Mouse (Mus musculus): ENCODE results near the gene Srpk3. TPM values are rescaled to one million over a fixed set of nuclear protein-coding genes. Genes with fewer than 3 reads are reported as not detected.
"Not testable (repeated sequence)": the region's sequence is repeated elsewhere in the genome, so short reads cannot be mapped to it uniquely, and the experiment has no call there.

Srpk3 gene
- polyA plus RNA-seq (2012; rRNA removed): 4.9 and 5.4 TPM in 2 replicates

- 16% methylated on average over 9 of the region's 9 CpGs for WGBS
- H3K4me3 ChIP-seq (ENCODE audit: control insufficient read depth, insufficient read depth, low read length): no peak within 1 kb of the TSS
- no peaks in the 10 kb centered on the region for H3K27me3 ChIP-seq (ENCODE audit: control insufficient read depth, insufficient read depth, low read length)
- no peak for DNase-seq
- peaks cover 8% of the 10 kb centered on the region for H3K36me3 ChIP-seq (ENCODE audit: control insufficient read depth, insufficient read depth, low read length)
- H3K27ac ChIP-seq (ENCODE audit: control insufficient read depth, insufficient read depth, low read length): no peak within 1 kb of the TSS
- no peaks in the 10 kb centered on the region for H3K4me1 ChIP-seq (replicated peaks; ENCODE audit: control insufficient read depth, insufficient read depth, low read length)
- TF ChIP-seq POLR2A (IDR thresholded peaks at IDR 0.05; ENCODE audit: control insufficient read depth, extremely low read depth, insufficient read depth, low read length, poor library complexity): no peak
- TF ChIP-seq CTCF (IDR thresholded peaks at IDR 0.05; ENCODE audit: borderline replicate concordance, control insufficient read depth, extremely low read depth, insufficient read depth, low read length, poor library complexity): no peak
These were observed at the start of gene Srpk3 for GRCm38 (mm10) chrX:73774168-73774760. TSS of gene Srpk3 (plus strand) at chrX:73774405.

GRCm38 (mm10) chrX:73730908-73731307 is 43.3 kb upstream of the Srpk3 start:
- WGBS: 95% methylated on average over 1 of the region's 1 CpGs
- no peaks in the 10 kb centered on the region for H3K27me3 ChIP-seq (ENCODE audit: control insufficient read depth, insufficient read depth, low read length)
- no peak overlapping the region for H3K27ac ChIP-seq (ENCODE audit: control insufficient read depth, insufficient read depth, low read length)
- peaks cover 29% of the 10 kb centered on the region for H3K36me3 ChIP-seq (ENCODE audit: control insufficient read depth, insufficient read depth, low read length)
- no peak overlapping the region for H3K4me3 ChIP-seq (ENCODE audit: control insufficient read depth, insufficient read depth, low read length)
- TF ChIP-seq POLR2A (IDR thresholded peaks at IDR 0.05; ENCODE audit: control insufficient read depth, extremely low read depth, insufficient read depth, low read length, poor library complexity) (no peak), CTCF (IDR thresholded peaks at IDR 0.05; ENCODE audit: borderline replicate concordance, control insufficient read depth, extremely low read depth, insufficient read depth, low read length, poor library complexity) (no peak)
- no peak for DNase-seq
- no peaks in the 10 kb centered on the region for H3K4me1 ChIP-seq (replicated peaks; ENCODE audit: control insufficient read depth, insufficient read depth, low read length)

DNA sequence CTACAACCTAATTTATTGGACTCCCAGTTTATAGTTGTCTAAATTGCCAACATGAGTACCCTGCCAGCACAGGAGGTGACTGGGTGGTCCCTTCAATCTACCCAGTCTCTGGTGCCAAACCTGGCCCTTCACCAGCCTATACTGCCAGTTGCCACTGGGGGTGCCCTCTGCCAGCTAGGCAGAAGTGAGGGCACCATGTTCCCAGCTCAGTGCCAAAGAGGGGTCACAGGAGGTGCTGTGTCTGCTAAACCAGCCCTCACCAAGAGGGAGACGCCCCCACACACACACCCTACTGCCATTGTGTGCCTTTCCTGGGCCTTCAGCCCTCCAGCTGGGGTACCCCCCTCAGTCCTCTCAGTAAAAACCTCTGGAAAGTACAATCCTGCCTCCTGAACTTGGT is 36.0 kb upstream of the Srpk3 start:
- Histone ChIP-seq H3K27me3 (ENCODE audit: control insufficient read depth, insufficient read depth, low read length) (no peaks in the 10 kb centered on the region), H3K4me1 (replicated peaks; ENCODE audit: control insufficient read depth, insufficient read depth, low read length) (no peaks in the 10 kb centered on the region), H3K4me3 (ENCODE audit: control insufficient read depth, insufficient read depth, low read length) (no peak overlapping the region), H3K27ac (ENCODE audit: control insufficient read depth, insufficient read depth, low read length) (no peak overlapping the region), H3K36me3 (ENCODE audit: control insufficient read depth, insufficient read depth, low read length) (no peaks in the 10 kb centered on the region)
- WGBS: 78% methylated on average over 1 of the region's 1 CpGs
- DNase-seq: no peak
- TF ChIP-seq CTCF (IDR thresholded peaks at IDR 0.05; ENCODE audit: borderline replicate concordance, control insufficient read depth, extremely low read depth, insufficient read depth, low read length, poor library complexity): no peak
- no peak for TF ChIP-seq POLR2A (IDR thresholded peaks at IDR 0.05; ENCODE audit: control insufficient read depth, extremely low read depth, insufficient read depth, low read length, poor library complexity)

DNA sequence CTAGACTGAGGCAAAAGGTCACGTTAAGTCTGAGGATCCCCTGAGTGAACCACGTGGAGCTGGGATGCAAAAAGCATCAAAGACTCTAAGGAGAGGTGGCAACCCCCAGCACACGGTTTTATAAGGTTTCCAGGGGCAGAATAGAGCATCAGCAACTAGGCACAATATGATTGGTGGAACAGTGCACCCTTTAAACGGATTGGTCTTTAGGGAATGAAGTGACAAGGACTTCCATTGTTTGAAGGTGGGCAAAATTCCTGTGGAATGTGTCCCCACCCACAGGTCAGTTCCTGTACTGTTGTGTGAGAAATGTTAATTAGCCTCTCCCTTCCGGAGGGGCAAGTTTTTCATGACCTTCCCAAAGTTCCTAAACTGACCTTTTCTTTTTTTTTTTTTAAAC is 35.1 kb upstream of the Srpk3 start:
- Histone ChIP-seq H3K27ac (ENCODE audit: control insufficient read depth, insufficient read depth, low read length) (no peak overlapping the region), H3K4me1 (replicated peaks; ENCODE audit: control insufficient read depth, insufficient read depth, low read length) (no peaks in the 10 kb centered on the region), H3K36me3 (ENCODE audit: control insufficient read depth, insufficient read depth, low read length) (no peaks in the 10 kb centered on the region), H3K4me3 (ENCODE audit: control insufficient read depth, insufficient read depth, low read length) (no peak overlapping the region), H3K27me3 (ENCODE audit: control insufficient read depth, insufficient read depth, low read length) (no peaks in the 10 kb centered on the region)
- DNase-seq: no peak
- WGBS: 75% methylated on average over 5 of the region's 5 CpGs
- TF ChIP-seq CTCF (IDR thresholded peaks at IDR 0.05; ENCODE audit: borderline replicate concordance, control insufficient read depth, extremely low read depth, insufficient read depth, low read length, poor library complexity) (no peak), POLR2A (IDR thresholded peaks at IDR 0.05; ENCODE audit: control insufficient read depth, extremely low read depth, insufficient read depth, low read length, poor library complexity) (no peak)

DNA sequence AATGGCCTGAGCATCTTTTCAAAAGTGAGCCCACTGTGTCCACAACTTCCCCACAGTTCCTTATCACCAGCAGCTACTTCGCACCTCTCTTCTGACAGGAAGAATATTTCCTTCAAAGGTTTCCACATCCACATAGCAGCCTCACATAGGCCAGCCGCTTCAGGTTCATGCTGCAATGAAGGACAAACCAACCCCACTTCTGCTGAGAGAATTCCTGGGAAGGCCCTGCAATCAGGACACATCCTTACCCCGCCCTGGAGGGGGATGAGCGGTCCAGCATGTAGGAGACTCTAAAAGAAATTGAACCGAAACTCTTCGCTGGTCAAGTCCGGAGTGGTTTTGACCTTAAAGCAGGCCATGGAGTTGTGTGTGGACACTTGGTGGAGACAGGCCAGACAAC is 34.4 kb upstream of the Srpk3 start:
- not testable (repeated sequence) for H3K36me3 ChIP-seq (ENCODE audit: control insufficient read depth, insufficient read depth, low read length); H3K27ac ChIP-seq (ENCODE audit: control insufficient read depth, insufficient read depth, low read length); DNase-seq; H3K4me3 ChIP-seq (ENCODE audit: control insufficient read depth, insufficient read depth, low read length); H3K27me3 ChIP-seq (ENCODE audit: control insufficient read depth, insufficient read depth, low read length); H3K4me1 ChIP-seq (replicated peaks; ENCODE audit: control insufficient read depth, insufficient read depth, low read length)
- WGBS: 94% methylated on average over 7 of the region's 7 CpGs

- TF ChIP-seq POLR2A (IDR thresholded peaks at IDR 0.05; ENCODE audit: control insufficient read depth, extremely low read depth, insufficient read depth, low read length, poor library complexity): no peak
- no peak for TF ChIP-seq CTCF (IDR thresholded peaks at IDR 0.05; ENCODE audit: borderline replicate concordance, control insufficient read depth, extremely low read depth, insufficient read depth, low read length, poor library complexity)
- Histone ChIP-seq H3K27me3 (ENCODE audit: control insufficient read depth, insufficient read depth, low read length) (no peaks in the 10 kb centered on the region), H3K36me3 (ENCODE audit: control insufficient read depth, insufficient read depth, low read length) (no peaks in the 10 kb centered on the region), H3K4me3 (ENCODE audit: control insufficient read depth, insufficient read depth, low read length) (no peak overlapping the region), H3K4me1 (replicated peaks; ENCODE audit: control insufficient read depth, insufficient read depth, low read length) (no peaks in the 10 kb centered on the region), H3K27ac (ENCODE audit: control insufficient read depth, insufficient read depth, low read length) (no peak overlapping the region)
- DNase-seq: no peak
- 100% methylated on average over 1 of the region's 1 CpGs for WGBS
These were observed 29.3 kb upstream of the Srpk3 start for GRCm38 (mm10) chrX:73744774-73745481.

GRCm38 (mm10) chrX:73748977-73749376 is 25.2 kb upstream of the Srpk3 start:
- Histone ChIP-seq H3K4me3 (ENCODE audit: control insufficient read depth, insufficient read depth, low read length) (no peak overlapping the region), H3K36me3 (ENCODE audit: control insufficient read depth, insufficient read depth, low read length) (no peaks in the 10 kb centered on the region), H3K27ac (ENCODE audit: control insufficient read depth, insufficient read depth, low read length) (no peak overlapping the region), H3K4me1 (replicated peaks; ENCODE audit: control insufficient read depth, insufficient read depth, low read length) (no peaks in the 10 kb centered on the region), H3K27me3 (ENCODE audit: control insufficient read depth, insufficient read depth, low read length) (no peaks in the 10 kb centered on the region)
- 100% methylated on average over 1 of the region's 1 CpGs for WGBS
- DNase-seq: no peak
- TF ChIP-seq POLR2A (IDR thresholded peaks at IDR 0.05; ENCODE audit: control insufficient read depth, extremely low read depth, insufficient read depth, low read length, poor library complexity) (no peak), CTCF (IDR thresholded peaks at IDR 0.05; ENCODE audit: borderline replicate concordance, control insufficient read depth, extremely low read depth, insufficient read depth, low read length, poor library complexity) (no peak)

Measured in thymus, adult 2 months (tissue).